Mouse (Mus musculus) liver, embryonic 12.5 days (tissue): ENCODE data around the gene Ndufs1. TPM values are rescaled to one million over a fixed set of nuclear protein-coding genes. Genes with fewer than 3 reads are reported as not detected.
"Not testable (repeated sequence)": the region's sequence is repeated elsewhere in the genome, so short reads cannot be mapped to it uniquely, and the experiment has no call there.

Source experiments
- ATAC-seq: fragments of 200-750 bp; cut with Nextera tagmentation; 2 replicates; pipeline ENCODE4 v1.8.0; 2017; ENCODE audit warnings: moderate number of reproducible peaks, mild to moderate bottlenecking, moderate library complexity
- H3K27ac ChIP-seq: fragments of 300-500 bp; sonication (generic); 2 replicates; pipeline ENCODE4 v1.5.1; 2016; ENCODE audit warnings: mild to moderate bottlenecking
- H3K27me3 ChIP-seq: fragments of 300-500 bp; sonication (generic); replicated peaks from 2 replicates; pipeline ENCODE4 v1.6.1; 2016; ENCODE audit warnings: mild to moderate bottlenecking, moderate library complexity
- H3K36me3 ChIP-seq: fragments of 300-500 bp; sonication (generic); 2 replicates; pipeline ENCODE4 v1.6.1; 2016; ENCODE audit warnings: mild to moderate bottlenecking, moderate library complexity
- H3K4me1 ChIP-seq: fragments of 300-500 bp; sonication (generic); 2 replicates; pipeline ENCODE4 v1.6.1; 2016
- H3K4me2 ChIP-seq: fragments of 300-500 bp; sonication (generic); 2 replicates; pipeline ENCODE4 v1.6.1; 2016; ENCODE audit warnings: mild to moderate bottlenecking, moderate library complexity
- H3K4me3 ChIP-seq: fragments of 300-500 bp; sonication (generic); 2 replicates; pipeline ENCODE4 v1.5.1; 2016; ENCODE audit warnings: mild to moderate bottlenecking, moderate library complexity
- H3K9ac ChIP-seq: fragments of 300-500 bp; sonication (generic); 2 replicates; pipeline ENCODE4 v1.6.1; 2016; ENCODE audit warnings: mild to moderate bottlenecking, moderate library complexity
- H3K9me3 ChIP-seq: fragments of 300-500 bp; sonication (generic); replicated peaks from 2 replicates; pipeline ENCODE4 v1.6.1; 2016; ENCODE audit warnings: mild to moderate bottlenecking, moderate library complexity
- WGBS: fragments of 180-500 bp; shearing (Covaris S2); methylation state at CpG from one replicate; pipeline ENCODE4 v1.1.7; 2016; ENCODE audit not compliant: insufficient replicate concordance; 5-methylcytosine and 5-hydroxymethylcytosine counted together
- polyA plus RNA-seq: library from polyadenylated mRNA; unstranded; fragments of >200 nt; fragmentation: Nextera tagmentation; extraction: Ambion mirVana; gene quantifications from 2 replicates; pipeline ENCODE4 v1.2.1, GENCODE M21; 2016

The Ndufs1 gene
- polyA plus RNA-seq, 1 experiment from 2014 or later = 133 TPM

DNA sequence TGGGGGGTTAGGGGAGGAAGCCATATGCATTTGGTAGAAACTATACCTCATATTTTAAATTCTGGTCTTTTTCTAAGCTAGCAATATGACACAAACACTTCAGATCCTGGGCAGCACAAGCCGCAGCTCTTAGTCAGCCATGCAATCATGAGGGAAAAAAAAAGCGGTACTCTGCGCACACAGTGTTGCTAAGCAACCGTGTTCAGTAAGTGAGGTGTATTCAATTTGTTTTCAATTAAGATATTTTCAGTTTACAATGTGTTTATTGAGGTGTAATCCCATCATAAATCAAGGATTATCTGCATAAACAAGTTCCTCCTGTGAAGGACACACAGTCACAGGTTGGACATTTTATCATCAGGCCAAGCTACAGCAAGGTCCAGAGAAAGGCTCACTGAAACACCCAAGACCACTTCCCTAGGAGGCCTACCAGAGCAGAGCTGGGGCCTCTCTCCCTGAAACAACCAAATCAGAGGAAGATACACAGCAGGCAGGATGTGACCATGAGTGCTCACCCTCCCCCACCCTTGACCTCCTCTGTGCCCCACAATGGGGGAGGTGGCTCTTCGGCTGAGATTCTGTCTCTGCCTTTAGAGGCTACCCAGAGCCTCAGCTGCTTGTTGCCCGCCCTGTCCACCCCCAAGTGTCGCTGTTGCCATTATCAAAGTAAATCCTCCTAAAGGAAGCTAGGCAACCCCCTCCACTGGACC is 27.5 kb upstream of the Ndufs1 start:
- no peak overlapping the region for H3K27ac ChIP-seq
- H3K36me3 ChIP-seq = no peaks in the 10 kb centered on the region
- H3K4me2 ChIP-seq = no peak overlapping the region
- 0 out of 2 replicates have a peak, but pooled peaks cover 7% of the 10 kb centered on the region for H3K4me1 ChIP-seq
- H3K9me3 ChIP-seq = no peaks in the 10 kb centered on the region
- 30% methylated on average over 7 of the region's 7 CpGs for WGBS
- H3K27me3 ChIP-seq = no peaks in the 10 kb centered on the region
- no peak overlapping the region for H3K4me3 ChIP-seq
- ATAC-seq = peak; percentile 21; the same call in 1 of the 2 replicates
- H3K9ac ChIP-seq = no peak overlapping the region

DNA sequence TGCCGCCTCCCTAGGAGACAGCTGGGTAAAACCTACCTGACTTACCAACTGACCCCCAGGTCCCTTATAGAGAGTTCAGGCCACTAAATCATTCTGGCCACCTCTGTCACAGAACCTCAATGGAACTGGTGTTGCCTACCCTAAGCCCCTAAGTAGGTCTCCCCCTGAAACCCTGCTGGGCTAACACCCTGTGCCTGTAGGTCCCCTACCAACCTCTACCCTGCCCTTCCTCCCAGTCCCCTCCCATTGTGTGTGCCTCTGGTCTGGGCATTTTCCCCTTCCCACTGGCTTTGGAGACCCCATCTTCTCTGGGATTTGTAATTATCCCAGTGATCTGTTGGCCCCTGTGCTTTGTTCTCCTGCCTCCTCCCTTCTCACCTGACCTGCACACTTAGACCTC is 26.8 kb upstream of the Ndufs1 start:
- H3K4me1 ChIP-seq = 0 out of 2 replicates have a peak, but pooled peaks cover 7% of the 10 kb centered on the region
- H3K4me3 ChIP-seq = no peak overlapping the region
- no peak overlapping the region for H3K27ac ChIP-seq
- ATAC-seq = no peak
- H3K9me3 ChIP-seq = no peaks in the 10 kb centered on the region
- H3K36me3 ChIP-seq = no peaks in the 10 kb centered on the region
- WGBS = 69% methylated on average over 1 of the region's 1 CpGs
- no peak overlapping the region for H3K9ac ChIP-seq
- no peak overlapping the region for H3K4me2 ChIP-seq
- no peaks in the 10 kb centered on the region for H3K27me3 ChIP-seq

DNA sequence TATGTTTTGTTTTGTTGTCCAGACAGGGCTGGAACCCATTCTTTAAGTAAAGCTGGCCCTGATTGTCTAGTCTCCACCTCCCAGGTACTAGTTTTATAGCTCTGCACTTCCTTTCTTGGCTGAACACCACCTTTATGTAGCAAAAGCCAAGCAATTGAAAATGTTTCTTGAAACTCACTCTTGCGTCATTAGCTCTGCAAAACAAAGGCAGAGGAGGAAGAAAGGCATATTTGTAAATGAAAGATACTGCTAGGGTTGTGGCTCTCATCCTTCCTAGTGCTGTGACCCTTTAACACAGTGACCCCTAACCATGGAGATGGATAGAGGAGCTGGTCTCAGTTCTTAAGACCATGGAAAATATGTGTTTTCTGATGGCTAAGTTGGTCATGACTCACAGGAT is 25.0 kb upstream of the Ndufs1 start:
- Histone ChIP-seq H3K9me3 (no peaks in the 10 kb centered on the region), H3K4me3 (no peak overlapping the region), H3K36me3 (no peaks in the 10 kb centered on the region), H3K27me3 (no peaks in the 10 kb centered on the region), H3K4me1 (0 out of 2 replicates have a peak, but pooled peaks cover 7% of the 10 kb centered on the region), H3K27ac (no peak overlapping the region), H3K4me2 (no peak overlapping the region), H3K9ac (no peak overlapping the region)
- ATAC-seq = no peak
- WGBS = 69% methylated on average over 1 of the region's 1 CpGs

DNA sequence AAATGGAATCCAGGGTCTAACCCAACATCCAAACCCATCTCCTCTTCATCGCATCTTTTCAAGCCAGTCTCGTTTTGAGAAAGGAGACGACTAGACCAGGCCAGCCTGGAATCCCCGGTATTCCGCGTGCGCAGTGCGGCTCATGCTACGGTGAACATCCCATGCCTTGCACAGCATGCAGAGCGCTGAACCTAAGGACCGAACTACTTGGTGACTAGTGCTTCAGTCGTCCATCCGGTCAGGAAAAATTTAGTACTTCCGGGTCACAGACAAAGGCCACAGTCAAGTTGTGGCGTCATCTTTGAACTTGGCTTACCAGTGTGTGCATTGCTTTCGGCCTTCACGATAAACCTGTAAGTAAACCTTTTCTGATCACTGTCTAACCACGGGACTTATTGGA is 23.7 kb upstream of the Ndufs1 start:
- Histone ChIP-seq H3K27ac (no peak overlapping the region), H3K36me3 (no peaks in the 10 kb centered on the region), H3K4me3 (no peak overlapping the region), H3K9me3 (no peaks in the 10 kb centered on the region), H3K9ac (no peak overlapping the region), H3K27me3 (no peaks in the 10 kb centered on the region), H3K4me1 (0 out of 2 replicates have a peak, but pooled peaks cover 7% of the 10 kb centered on the region), H3K4me2 (no peak overlapping the region)
- 76% methylated on average over 18 of the region's 18 CpGs for WGBS
- ATAC-seq = no peak

DNA sequence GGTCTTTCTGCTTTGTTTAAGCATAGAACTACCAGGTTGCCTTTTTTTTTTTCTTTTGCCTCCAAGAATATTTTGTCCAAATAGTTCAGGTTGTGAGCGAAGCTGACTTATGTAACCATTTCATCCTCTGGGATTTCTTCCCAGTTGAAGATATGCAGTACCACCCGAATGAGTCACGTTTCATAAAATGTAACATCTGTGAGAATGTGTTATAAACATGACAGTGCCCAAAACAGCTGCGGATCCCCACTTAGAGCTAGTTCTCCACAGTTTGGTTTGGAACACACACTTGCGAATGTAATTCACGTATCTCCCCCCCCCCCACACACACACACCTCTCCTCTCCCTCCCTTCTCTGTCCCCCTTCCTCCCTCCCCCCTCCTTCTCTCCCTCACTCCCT is 22.8 kb upstream of the Ndufs1 start:
- Histone ChIP-seq H3K4me3 (no peak overlapping the region), H3K4me1 (0 out of 2 replicates have a peak, but pooled peaks cover 4% of the 10 kb centered on the region), H3K27me3 (no peaks in the 10 kb centered on the region), H3K9me3 (no peaks in the 10 kb centered on the region), H3K4me2 (no peak overlapping the region), H3K27ac (no peak overlapping the region), H3K9ac (no peak overlapping the region), H3K36me3 (no peaks in the 10 kb centered on the region)
- ATAC-seq = no peak
- 76% methylated on average over 6 of the region's 6 CpGs for WGBS

DNA sequence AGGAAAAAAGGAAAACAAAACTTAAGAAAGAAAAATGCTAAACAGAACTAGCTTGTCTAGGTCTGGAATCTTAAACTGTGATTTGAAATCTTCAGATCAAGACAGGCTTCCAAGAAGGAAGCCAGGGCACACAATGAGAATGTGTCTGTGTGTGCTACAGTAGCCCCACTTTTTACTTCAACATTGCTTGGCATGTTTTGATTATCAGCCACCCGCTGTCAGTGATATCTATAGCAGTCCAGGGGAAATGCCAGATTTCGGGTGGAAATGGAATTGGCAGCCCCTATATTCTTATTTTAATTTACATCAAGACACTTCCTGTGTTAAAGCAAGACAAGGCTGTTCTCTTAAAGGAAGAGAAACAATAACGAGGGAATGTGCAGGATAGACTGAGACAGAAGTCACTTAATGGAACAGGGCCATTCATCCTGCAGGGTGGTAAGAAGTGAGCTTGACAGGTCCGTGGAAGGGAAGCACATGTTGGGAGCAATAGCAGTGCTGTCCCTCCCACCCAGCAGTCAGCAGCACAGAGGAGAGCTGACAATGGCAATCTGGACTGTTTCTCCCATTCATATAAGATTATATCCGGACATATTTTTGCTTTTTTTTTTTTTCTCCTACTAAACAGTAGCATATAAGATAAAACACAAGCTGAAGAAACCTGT is 19.3 kb upstream of the Ndufs1 start:
- H3K9me3 ChIP-seq = no peaks in the 10 kb centered on the region
- H3K4me1 ChIP-seq = no peaks in the 10 kb centered on the region
- H3K4me2 ChIP-seq = no peak overlapping the region
- no peak for ATAC-seq
- no peak overlapping the region for H3K27ac ChIP-seq
- H3K4me3 ChIP-seq = no peak overlapping the region
- no peaks in the 10 kb centered on the region for H3K36me3 ChIP-seq
- no peaks in the 10 kb centered on the region for H3K27me3 ChIP-seq
- no peak overlapping the region for H3K9ac ChIP-seq
- 48% methylated on average over 5 of the region's 5 CpGs for WGBS

DNA sequence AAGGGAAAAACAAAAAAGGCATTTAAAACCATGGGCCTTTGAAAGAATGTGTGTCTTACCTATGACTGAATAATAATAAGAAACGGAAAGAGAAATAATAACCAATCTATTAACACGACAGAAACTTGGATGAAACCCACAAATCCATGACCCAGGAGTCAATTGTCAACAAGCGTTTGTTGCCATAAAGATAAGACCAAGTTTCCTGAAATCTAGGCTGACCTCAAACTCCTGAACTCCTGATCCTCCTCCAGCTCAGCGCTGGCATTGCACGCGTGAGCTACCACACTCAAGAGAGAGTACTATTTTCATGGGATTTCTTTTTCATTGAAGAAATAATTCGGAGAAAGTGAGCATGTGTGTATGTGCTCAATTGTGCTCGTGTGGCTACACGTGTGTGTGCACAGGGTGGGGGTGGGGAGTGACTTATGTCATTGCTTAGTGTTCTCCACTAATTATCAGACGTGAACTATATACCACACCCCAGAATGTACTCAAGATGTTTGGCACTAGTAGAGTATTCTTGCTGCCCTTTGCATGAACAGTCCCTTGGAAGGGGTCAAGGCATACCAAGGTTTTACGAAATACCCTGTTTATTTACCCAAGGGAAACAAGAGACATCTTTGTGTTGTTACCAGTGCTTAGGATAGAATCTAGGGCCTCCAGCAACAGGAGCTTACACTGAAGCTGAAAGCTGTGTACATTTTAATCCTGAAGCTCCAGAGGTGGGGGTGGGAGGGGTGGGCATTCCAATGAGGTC is 15.9 kb upstream of the Ndufs1 start:
- 65% methylated on average over 11 of the region's 11 CpGs for WGBS
- H3K9me3 ChIP-seq = no peaks in the 10 kb centered on the region
- no peaks in the 10 kb centered on the region for H3K27me3 ChIP-seq
- H3K4me2 ChIP-seq = no peak overlapping the region
- no peak for ATAC-seq
- H3K36me3 ChIP-seq = no peaks in the 10 kb centered on the region
- H3K9ac ChIP-seq = no peak overlapping the region
- H3K4me1 ChIP-seq = no peaks in the 10 kb centered on the region
- H3K27ac ChIP-seq = no peak overlapping the region
- H3K4me3 ChIP-seq = no peak overlapping the region

DNA sequence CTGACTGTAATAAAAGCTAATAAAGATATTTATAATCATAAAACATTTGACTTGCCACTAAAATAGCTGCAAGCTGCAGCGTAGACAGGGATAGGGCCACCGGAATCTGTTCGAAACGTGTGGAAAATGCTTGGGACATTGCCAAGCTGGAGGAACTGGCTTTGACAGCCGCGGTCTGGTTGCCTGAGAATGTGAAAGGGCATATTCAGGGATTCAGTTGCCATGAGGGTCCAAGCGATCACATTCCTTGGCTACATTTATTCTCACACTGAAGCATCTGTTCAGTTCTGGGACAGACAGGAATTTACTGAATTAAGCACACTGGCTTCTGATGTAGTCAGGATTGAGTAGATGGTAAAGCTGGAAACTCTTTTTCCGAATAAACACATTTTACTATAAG is 14.2 kb upstream of the Ndufs1 start:
- Histone ChIP-seq H3K36me3 (no peaks in the 10 kb centered on the region), H3K9me3 (no peaks in the 10 kb centered on the region), H3K27me3 (no peaks in the 10 kb centered on the region), H3K4me1 (no peaks in the 10 kb centered on the region), H3K4me3 (no peak overlapping the region), H3K27ac (no peak overlapping the region), H3K9ac (no peak overlapping the region), H3K4me2 (no peak overlapping the region)
- 78% methylated on average over 8 of the region's 8 CpGs for WGBS
- ATAC-seq = no peak

DNA sequence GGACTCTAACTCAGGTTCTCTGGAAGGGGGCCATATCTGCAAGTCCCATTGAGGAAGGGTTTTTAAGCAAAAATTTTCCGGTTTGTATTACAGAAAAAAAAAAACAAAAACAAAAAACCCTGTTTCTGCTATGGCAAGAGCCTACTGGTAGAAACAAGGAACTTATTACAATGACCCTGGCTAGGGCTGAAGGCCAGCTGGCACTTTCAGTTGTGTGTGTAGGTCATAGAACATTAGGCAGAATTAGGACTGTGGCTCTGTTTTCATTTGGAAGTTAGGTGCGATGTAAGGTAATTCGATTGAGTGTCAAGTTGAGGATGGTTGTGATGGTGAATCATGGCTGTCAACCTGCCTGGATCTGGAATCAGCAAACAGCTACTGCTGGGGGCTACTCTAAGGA is 11.9 kb upstream of the Ndufs1 start:
- ATAC-seq = no peak
- peaks cover 2% of the 10 kb centered on the region; the same call in 1 of the 2 replicates for H3K36me3 ChIP-seq
- H3K27me3 ChIP-seq = no peaks in the 10 kb centered on the region
- no peak overlapping the region for H3K27ac ChIP-seq
- WGBS = 74% methylated on average over 3 of the region's 3 CpGs
- H3K4me2 ChIP-seq = no peak overlapping the region
- H3K9me3 ChIP-seq = no peaks in the 10 kb centered on the region
- H3K4me3 ChIP-seq = no peak overlapping the region
- no peaks in the 10 kb centered on the region for H3K4me1 ChIP-seq
- no peak overlapping the region for H3K9ac ChIP-seq

DNA sequence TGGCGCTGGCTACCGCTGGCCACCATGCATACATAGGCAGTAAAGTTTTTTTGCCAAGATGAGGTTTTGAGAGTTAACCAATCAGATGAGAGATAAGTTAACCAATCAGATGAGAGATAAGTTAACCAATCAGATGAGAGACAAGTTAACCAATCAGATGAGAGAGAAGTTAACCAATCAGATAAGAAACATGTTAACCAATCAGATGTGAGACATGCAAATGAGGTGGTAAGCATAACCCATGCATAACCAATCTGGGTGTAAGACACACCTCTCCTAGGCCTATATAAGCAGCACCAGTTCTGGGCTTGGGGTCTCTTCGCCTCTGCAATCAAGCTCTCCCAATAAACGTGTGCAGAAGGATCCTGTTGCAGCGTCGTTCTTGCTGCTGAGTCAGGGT is 8.8 kb upstream of the Ndufs1 start:
- H3K4me2 ChIP-seq = not testable (repeated sequence)

DNA sequence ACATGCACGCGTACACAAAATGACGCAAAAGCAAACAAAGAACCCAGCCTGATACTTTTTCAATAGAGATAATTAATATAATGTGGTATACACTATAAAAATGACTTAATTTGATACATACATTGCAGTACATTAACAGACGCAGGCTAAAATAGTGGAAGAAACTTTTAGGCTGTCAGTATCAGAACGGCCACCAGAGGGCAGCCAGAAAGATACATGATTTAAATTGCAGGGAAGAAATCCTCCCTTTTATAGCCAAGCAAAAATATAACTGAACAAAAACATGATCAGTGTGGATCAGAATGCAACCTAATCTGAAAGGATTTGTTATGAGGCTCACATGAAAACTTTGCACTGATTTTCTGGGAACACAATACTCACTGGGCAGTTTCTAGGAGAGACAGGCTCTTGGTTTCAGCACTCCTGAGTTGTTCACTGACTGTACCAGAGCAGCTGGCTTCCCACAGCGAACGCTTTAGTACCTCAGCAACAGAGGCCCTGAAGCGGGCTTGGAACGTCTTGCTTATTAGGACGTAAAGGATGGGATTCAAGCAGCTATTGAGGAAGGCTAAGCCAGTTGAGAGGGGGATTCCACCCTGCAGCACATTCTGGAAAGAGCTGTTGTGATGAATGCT is 6.1 kb upstream of the Ndufs1 start:
- WGBS = 62% methylated on average over 10 of the region's 10 CpGs
- Histone ChIP-seq H3K4me3 (no peak overlapping the region), H3K9me3 (no peaks in the 10 kb centered on the region), H3K36me3 (peaks cover 39% of the 10 kb centered on the region), H3K4me1 (peaks cover 18% of the 10 kb centered on the region), H3K27me3 (no peaks in the 10 kb centered on the region), H3K9ac (no peak overlapping the region), H3K27ac (no peak overlapping the region), H3K4me2 (no peak overlapping the region)
- no peak for ATAC-seq

More for the DNA sequence above, 8.8 kb upstream of the Ndufs1 start:
- H3K9me3 ChIP-seq, H3K27ac ChIP-seq, ATAC-seq, H3K4me3 ChIP-seq, H3K4me1 ChIP-seq, H3K27me3 ChIP-seq, H3K9ac ChIP-seq: not testable (repeated sequence)
- peaks cover 13% of the 10 kb centered on the region for H3K36me3 ChIP-seq
- 87% methylated on average over 6 of the region's 6 CpGs for WGBS

DNA sequence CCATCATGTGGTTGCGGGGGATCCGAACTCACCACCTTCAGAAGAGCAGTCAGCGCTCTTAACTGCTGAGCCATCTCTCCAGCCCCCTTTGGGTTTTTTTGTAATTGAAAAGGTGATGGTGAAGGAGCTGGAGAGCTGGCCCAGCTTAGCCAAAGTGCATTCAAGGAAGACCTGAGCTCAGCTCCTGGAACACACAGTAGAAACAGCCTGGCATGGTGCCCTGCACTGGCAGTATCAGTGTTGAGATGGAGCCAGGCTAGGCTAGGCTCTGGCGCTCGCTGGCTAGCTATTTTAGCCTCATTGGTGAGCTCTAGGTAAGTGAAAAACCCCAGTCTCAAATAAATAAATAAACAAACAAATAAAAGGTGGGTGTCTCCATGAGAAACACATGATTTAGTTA is 5.6 kb upstream of the Ndufs1 start:
- Histone ChIP-seq H3K4me2 (no peak overlapping the region), H3K9me3 (no peaks in the 10 kb centered on the region), H3K4me3 (no peak overlapping the region), H3K36me3 (peaks cover 42% of the 10 kb centered on the region), H3K27me3 (no peaks in the 10 kb centered on the region), H3K27ac (no peak overlapping the region), H3K4me1 (peaks cover 21% of the 10 kb centered on the region), H3K9ac (no peak overlapping the region)
- no peak for ATAC-seq
- 81% methylated on average over 5 of the region's 5 CpGs for WGBS
